Mouse (Mus musculus): ENCODE results near the gene Agmat.
"Not testable (repeated sequence)": the region's sequence is repeated elsewhere in the genome, so short reads cannot be mapped to it uniquely, and the experiment has no call there.

Agmat gene

GRCm38 (mm10) chr4:141736856-141737255 lies 9.6 kb upstream of the Agmat start:
- DNase-seq, result no peak

GRCm38 (mm10) chr4:141738015-141738414 lies 8.5 kb upstream of the Agmat start:
- no peak for DNase-seq

- DNase-seq, result peak; percentile 82 to 95
Measured at GRCm38 (mm10) chr4:141741856-141742255, 4.6 kb upstream of the Agmat start.

- DNase-seq, result no peak
Measured at GRCm38 (mm10) chr4:141742381-141742780, 4.1 kb upstream of the Agmat start.

DNA sequence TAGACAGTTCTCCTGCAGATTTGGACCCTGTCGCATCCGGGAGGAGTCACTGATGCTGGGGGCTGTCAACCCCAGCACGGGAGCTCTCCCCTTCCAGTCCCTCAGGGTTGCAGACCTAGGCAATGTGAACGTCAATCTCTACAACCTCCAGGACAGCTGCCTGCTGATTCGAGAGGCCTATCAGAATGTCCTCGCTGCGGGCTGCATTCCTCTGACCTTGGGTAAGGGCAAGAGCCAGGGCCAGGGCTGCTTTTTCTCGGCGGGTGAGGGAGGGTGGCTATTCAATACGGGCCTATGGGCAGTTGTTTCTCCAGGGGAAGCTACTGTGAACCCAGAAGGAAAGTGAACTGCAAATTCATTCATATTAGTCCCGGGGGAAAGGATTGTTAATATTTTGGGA lies 3.1 kb downstream of the Agmat start:
- DNase-seq, result no peak

DNA sequence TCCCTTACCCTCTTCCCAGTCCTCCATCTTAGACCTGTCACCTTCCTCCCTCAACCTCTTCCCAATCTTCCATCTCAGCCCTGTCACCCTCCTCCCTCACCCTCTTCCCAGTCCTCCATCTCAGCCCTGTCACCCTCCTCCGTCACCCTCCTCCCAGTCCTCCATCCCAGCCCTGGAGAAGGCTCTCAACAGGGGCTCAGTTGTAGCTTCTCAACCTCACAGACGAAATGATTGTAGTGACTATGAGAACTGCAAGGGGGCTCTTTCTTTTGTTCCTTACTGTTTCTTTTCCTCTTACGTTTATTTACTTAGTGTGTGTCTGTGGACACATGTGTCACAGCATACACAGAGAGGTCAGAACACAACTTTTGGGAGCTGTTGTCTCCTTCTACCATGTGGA lies 4.4 kb downstream of the Agmat start:
- no peak for DNase-seq

- DNase-seq, result no peak
Measured at GRCm38 (mm10) chr4:141751419-141752075, 5.1 kb downstream of the Agmat start.

DNA sequence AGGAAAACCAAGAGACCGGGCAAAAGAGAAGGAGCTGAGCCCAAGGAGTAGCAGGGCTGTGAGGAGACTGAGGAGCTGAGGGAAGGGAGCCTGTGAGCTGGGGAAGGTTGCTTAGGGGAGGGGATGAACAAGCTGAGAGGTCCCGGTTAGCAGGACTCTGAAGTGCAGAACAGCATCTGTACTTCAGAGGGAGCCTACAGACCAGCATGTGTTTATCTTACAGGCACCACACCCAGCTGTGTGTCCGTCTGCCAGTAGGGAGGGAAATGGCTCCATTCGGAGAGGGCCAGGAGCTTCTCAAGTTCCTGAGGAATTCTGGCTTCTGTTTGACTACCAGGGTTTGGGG lies 5.6 kb downstream of the Agmat start:
- DNase-seq, result no peak

DNA sequence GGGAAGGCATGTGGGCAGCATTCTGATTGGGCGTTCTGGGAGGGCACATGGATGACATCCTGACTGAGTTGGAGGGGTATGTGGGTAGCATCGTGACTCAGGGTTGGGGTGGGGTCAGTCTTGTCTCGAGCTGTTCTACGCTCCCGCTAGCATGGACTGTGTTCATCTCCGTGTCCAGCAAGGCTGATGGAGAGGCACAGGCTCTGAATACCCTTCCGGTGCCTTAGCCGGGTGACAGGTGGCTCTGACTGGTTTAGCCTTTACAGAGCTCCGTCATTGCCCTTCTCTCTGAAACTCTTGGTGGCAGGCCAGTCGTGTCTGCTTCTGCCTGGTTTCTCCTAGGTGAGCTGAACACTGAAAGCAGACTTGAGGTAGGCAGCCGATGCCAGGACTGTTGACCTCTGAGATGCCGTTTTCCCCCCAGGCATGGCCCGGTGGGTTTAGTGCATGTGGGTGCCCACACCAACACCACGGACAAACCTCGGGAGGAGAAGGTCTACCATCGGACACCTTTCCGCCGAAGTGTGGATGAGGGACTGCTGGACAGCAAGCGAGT lies 9.0 kb downstream of the Agmat start:
- DNase-seq, result peak; percentile 15 to 63

DNA sequence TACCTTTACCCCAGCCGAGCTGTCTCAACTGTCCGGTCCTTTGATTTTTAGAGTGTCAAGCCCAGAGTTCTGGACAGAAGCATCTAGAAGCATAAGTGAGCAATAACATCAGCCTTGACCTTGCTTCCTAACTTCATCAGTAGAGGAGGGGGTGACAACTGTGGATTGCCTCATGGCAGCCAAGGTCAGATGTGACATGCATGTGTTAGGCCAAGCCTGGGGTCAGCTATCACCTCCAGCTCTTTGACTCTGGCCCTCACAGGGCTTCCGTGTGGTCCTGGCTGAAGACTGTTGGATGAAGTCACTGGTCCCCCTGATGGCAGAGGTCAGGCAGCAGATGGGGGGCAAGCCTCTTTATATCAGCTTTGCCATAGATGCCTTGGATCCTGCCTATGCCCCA lies 10.7 kb downstream of the Agmat start:
- DNase-seq, result no peak

DNA sequence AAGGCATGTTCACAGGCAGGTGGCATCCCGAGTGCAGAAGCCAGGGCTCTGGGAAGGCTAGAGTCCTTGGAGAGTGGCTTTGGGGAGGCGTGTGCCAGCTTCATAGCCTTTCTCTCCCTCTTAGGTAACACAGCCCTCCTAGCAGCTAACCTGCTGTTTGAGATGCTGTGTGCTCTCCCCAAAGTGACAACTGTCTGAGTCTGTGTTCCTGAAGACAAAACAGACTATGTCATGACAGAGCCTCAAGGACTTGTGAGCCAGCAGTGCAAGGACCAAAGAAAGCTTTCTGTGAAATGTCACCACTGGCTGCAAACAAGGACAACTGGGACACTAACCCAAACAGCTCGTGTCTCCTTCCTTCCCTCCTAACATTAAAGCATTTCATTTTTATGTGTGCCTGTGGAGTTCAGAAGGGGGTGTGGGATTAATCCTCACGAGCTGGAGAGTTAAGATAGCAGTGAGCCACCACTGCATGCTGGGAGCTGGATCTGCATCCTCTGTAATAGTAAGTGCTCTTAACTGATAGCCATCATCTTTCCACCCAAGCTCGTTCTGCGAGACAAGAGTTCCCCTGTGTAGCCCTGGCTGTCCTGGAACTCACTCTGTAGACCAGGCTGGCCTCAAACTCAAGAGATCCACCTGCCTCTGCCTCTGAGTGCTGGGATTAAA lies 12.5 kb downstream of the Agmat start:
- DNase-seq, result no peak

GRCm38 (mm10) chr4:141760942-141761341 lies 14.5 kb downstream of the Agmat start:
- peak; percentile 17 to 57 for DNase-seq

DNA sequence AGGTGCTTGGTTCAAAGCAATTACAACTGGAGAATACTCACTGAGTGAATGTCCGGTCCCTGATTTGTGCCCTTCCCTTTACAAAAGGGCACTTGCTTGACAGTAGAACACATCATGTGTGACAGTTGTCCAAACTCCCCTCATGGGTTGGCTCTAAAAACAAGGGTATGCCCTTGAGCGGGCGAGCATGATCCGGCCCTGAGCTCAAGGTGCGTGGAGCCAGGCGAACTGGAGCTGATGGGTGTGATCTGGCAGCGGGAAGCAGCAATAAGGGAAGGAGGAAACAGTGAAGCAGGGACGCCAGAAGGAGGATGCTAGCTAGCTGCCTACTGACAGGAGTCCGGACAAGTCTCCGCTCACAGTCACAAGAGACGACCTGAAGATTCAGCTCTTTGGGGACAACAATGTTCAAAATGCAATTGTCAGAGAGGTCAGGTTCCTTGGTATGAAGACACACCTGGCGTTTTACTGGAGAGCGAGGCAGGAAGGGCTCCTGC lies 15.7 kb downstream of the Agmat start:
- DNase-seq, result no peak

DNA sequence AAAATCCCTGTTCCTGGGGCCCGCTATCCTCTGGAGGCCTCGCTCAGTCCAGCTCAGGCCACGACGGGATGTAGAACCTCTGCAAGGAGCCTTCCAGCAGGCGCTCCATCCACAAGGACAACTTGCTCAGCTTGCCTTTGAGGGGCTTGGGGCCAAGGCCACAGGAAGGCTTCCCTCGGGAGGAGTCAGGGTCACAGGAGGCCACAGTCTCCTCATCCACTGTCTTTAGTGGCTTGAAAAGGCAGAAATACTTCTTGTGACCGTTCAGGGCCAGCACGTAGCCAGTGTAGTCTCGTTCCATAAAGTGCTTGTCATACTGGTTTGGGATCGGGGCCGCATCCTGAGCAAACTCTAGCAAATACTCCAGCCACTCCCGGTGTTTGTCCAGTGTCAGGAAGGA lies 17.0 kb downstream of the Agmat start:
- no peak for DNase-seq

DNA sequence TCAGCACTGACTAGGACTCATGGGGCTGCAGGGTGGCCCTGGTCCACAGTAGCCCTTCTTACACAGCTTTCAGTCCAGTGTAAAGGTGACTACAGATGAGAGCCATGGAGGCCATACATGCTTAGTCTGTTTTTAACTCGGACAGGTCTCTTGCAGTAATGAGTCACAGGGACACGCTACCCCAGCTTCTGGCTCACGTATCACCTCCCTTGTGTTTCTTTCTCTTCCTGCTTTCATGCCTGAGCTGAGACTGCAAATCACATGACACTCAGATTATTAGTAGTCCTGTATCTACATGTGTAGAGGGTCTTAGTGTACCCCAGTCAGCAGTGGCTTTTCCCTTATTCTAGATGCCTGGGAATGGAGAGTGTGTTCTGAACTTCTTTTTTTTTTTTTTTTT lies 18.5 kb downstream of the Agmat start:
- no peak for DNase-seq

DNA sequence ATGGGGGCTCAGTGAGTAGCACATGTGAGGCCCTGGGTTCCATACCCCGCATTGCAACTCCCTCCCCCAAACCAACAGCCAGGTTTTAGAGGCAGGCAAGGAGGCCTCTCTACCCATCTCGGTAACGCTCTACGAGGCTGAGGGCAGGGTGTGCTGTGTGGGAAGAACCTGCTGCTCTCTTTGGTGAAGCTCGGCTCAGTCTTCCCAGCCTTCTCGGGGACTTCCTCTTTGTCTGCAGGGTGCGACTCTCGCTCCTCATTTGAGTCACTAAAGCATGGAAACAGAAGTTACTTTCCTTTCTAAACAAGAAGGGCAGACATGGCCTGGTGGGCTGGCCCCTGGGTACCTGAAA lies 19.8 kb downstream of the Agmat start:
- DNase-seq, result no peak

DNA sequence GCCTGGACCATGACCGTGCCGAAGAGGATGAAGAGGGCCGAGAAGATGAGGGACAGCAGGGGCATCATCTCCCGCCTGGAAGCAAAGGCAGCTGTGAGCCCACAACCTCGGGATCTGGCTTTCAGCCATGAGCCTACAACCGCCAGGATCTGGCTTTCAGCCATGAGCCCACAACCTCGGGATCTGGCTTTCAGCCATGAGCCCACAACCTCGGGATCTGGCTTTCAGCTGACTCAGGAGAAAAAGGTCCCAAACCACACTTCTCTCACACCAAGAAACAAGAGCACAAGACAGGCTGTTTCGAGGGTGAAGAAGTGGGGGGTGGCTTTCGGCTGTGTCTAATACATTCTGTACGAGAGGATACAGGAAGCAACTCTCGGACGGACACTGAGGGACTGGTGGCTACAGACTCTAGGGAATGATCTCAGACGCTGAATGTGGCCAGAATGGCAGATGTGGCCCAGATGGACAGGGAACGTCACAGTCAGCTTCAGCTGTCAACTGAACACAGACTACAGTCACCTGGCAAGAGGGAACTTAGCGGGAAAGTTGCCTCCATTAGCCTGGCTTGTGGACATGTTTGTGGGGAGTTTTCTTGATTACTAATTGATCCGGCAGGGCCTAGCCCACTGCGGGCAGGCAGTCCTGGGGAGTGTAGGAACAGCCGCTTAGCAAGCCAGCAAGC lies 20.3 kb downstream of the Agmat start:
- DNase-seq, result peak; percentile 58 to 59

- DNase-seq, result peak in 1 of 2 experiments; percentile 54
Measured at GRCm38 (mm10) chr4:141767353-141768036, 21.0 kb downstream of the Agmat start.

- DNase-seq, result no peak
Measured at GRCm38 (mm10) chr4:141769501-141770160, 23.2 kb downstream of the Agmat start.

DNA sequence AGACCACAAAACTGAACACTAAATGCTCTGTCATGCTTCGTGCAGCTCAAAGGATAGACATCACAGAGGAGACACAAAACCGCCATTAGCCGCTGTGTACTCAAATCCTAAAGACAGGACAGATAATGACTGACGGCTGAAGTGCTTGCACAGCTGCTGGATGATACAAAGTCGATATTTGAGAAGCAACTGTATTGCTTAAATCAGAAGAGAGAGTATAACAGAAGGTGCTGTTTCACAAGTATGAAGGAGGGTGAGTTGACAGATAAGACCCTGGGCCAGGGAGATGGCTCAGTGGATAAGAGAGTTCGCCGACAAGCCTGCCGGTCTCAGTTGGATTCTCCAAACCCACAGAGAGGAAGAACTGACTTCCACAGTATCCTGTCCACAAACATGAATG lies 25.4 kb downstream of the Agmat start:
- no peak for DNase-seq

GRCm38 (mm10) chr4:141773019-141773418 lies 26.5 kb downstream of the Agmat start:
- not testable (repeated sequence) for DNase-seq

DNA sequence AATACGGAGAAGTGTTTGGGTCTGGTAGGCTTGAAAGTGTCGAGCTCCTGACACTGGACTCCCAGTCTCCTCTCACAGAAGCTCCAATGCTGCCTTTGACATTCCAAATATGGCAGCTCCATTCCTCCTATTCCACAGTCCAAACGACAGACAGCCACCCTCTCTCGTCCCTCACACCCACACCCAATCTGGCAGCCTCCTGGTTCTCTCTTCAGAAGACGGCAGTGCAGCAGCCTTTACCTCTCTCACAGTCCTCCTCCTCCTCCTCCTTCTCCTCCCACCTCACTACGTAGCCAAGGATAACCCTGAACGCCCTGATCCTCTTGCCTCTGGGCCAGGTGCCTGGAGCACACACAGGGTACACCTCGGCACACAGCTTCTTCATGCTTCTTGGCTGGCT lies 33.4 kb downstream of the Agmat start:
- peak in 1 of 2 experiments; percentile 29 for DNase-seq

Measured in kidney, postnatal 25 days (tissue).